Mouse (Mus musculus): ENCODE measurements around the gene Vkorc1l1.
A peak's percentile ranks its signal among the peaks of the same experiment; 100 is the strongest.

The Vkorc1l1 gene

GRCm38 (mm10) chr5:130001356-130001987 lies 59.7 kb downstream of the Vkorc1l1 start:
- peak; percentile 47 for DNase-seq (ENCODE audit: extremely low read depth, low read depth)

- DNase-seq (ENCODE audit: extremely low read depth, low read depth), result peak; percentile 91
Observed at GRCm38 (mm10) chr5:130002301-130003146, 60.8 kb downstream of the Vkorc1l1 start, which contains the start of gene Gusb. Gene Gusb (minus strand): TSS chr5:130003049.

- no peak for DNase-seq (ENCODE audit: extremely low read depth, low read depth)
Observed at GRCm38 (mm10) chr5:130003229-130003628, 61.5 kb downstream of the Vkorc1l1 start.

GRCm38 (mm10) chr5:130007344-130007743 lies 65.6 kb downstream of the Vkorc1l1 start:
- DNase-seq (ENCODE audit: extremely low read depth, low read depth), result no peak

- no peak for DNase-seq (ENCODE audit: extremely low read depth, low read depth)
Observed at GRCm38 (mm10) chr5:130008034-130008590, 66.3 kb downstream of the Vkorc1l1 start.

GRCm38 (mm10) chr5:130009784-130010183 lies 68.0 kb downstream of the Vkorc1l1 start:
- DNase-seq (ENCODE audit: extremely low read depth, low read depth), result no peak

- DNase-seq (ENCODE audit: extremely low read depth, low read depth), result no peak
Observed at GRCm38 (mm10) chr5:130010961-130011360, 69.2 kb downstream of the Vkorc1l1 start.

- no peak for DNase-seq (ENCODE audit: extremely low read depth, low read depth)
Observed at GRCm38 (mm10) chr5:130015104-130015503, 73.3 kb downstream of the Vkorc1l1 start.

GRCm38 (mm10) chr5:130019461-130019860 lies 77.7 kb downstream of the Vkorc1l1 start:
- DNase-seq (ENCODE audit: extremely low read depth, low read depth), result no peak

GRCm38 (mm10) chr5:130021361-130021966 lies 79.7 kb downstream of the Vkorc1l1 start:
- no peak for DNase-seq (ENCODE audit: extremely low read depth, low read depth)

- DNase-seq (ENCODE audit: extremely low read depth, low read depth), result no peak
Observed at GRCm38 (mm10) chr5:130022366-130022765, 80.6 kb downstream of the Vkorc1l1 start.

- no peak for DNase-seq (ENCODE audit: extremely low read depth, low read depth)
Observed at GRCm38 (mm10) chr5:130023067-130023766, 81.4 kb downstream of the Vkorc1l1 start.

GRCm38 (mm10) chr5:130023767-130024539 lies 82.2 kb downstream of the Vkorc1l1 start:
- peak; percentile 87 for DNase-seq (ENCODE audit: extremely low read depth, low read depth)

GRCm38 (mm10) chr5:130027134-130027533 lies 85.4 kb downstream of the Vkorc1l1 start:
- DNase-seq (ENCODE audit: extremely low read depth, low read depth), result no peak

GRCm38 (mm10) chr5:130027696-130028095 lies 85.9 kb downstream of the Vkorc1l1 start:
- no peak for DNase-seq (ENCODE audit: extremely low read depth, low read depth)

- peak; percentile 61 for DNase-seq (ENCODE audit: extremely low read depth, low read depth)
Observed at GRCm38 (mm10) chr5:130029142-130029897, 87.5 kb downstream of the Vkorc1l1 start, which contains the start of the genes Asl and Crcp. Gene Asl (minus strand): TSS chr5:130029247. Gene Crcp (plus strand): TSS chr5:130029290.

GRCm38 (mm10) chr5:130031410-130032390 lies 89.9 kb downstream of the Vkorc1l1 start:
- DNase-seq (ENCODE audit: extremely low read depth, low read depth), result no peak

GRCm38 (mm10) chr5:130033869-130034268 lies 92.1 kb downstream of the Vkorc1l1 start:
- no peak for DNase-seq (ENCODE audit: extremely low read depth, low read depth)

Data from MEL-GATA-1-ER (cell line).